Mouse (Mus musculus) heart, postnatal 0 days (tissue): ENCODE measurements around the gene Slc22a23.

Experiments
- CTCF ChIP-seq: IDR thresholded peaks from 2 replicates; pipeline ENCODE4 v1.5.1; 2016; ENCODE audit warnings: antibody characterized with exemption, control low read depth, low read depth
- EP300 ChIP-seq: IDR thresholded peaks from 2 replicates; pipeline ENCODE4 v1.6.1; 2016; ENCODE audit warnings: antibody characterized with exemption, low read depth

GRCm38 (mm10) chr13:34255297-34255696, 89.7 kb downstream of the Slc22a23 start:
- TF ChIP-seq EP300: no peak
- TF ChIP-seq CTCF: no peak
